Mouse (Mus musculus) left cerebral cortex, postnatal 10 days (tissue): ENCODE results near the gene Pde4dip. TPM values are rescaled to one million over a fixed set of nuclear protein-coding genes. Genes with fewer than 3 reads are reported as not detected.

Experiments
- DNase-seq, 2 experiments: peaks; one replicate each; pipeline ENCODE4 v3.0.0; 2021 to 2022; ENCODE audit warnings: low spot score in 2 of 2, mixed read lengths in 1 of 2; ENCODE audit errors: extremely low spot score in 1 of 2
- intact Hi-C: fragments of 180-260 bp; cut with DNase I; formaldehyde crosslinking; loops from one replicate; pipeline ENCODE4 v1.15.1; 2025
- total RNA-seq, 2 experiments: library from RNA; stranded (reverse); gene quantifications; 2 replicates each; pipeline ENCODE4 v1.2.3; 2021

The Pde4dip gene
- total RNA-seq, 2 experiments from 2014 or later: 235 to 254 TPM

- DNase-seq: no peak
- intact Hi-C loops: no loop called here
Measured at GRCm38 (mm10) chr3:97819050-97819449, 69.5 kb downstream of the Pde4dip start.

GRCm38 (mm10) chr3:97818383-97818982, 70.0 kb downstream of the Pde4dip start:
- no peak for DNase-seq
- intact Hi-C loops: no loop called here

DNA sequence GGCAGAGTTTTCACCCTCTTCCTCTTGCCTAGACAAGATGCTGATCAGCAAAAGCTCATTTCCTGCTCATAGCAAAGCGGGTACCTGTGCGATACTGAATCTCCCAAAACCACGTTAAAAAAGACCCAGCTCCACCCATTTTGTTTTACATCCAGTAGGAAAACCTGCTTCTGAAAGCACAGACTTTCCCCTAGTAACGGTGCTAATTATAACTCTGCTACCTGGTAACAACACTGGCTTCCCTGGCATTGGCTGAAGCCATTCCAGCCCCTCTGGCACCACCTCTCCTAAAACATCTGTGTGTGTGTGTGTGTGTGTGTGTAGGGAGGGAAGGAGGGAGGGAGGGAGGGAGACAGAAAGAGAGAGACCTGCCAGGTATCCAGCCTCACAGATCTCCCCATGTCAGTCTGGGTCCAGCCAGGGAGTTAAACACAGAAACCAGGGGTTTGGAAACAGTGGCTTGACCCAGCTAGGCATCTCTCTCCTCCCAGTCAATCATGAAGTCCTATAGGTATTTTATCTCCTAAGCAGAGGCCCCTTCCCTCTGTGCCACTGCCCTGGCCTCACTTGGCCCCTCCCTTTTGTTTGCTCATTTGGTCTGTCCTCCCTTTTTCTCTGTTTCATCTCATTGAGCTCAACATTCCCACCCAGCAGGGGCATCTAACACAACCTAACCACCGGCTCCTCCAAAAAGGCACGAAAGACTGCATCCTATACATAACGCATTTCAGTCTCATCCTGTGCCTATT, 76.7 kb downstream of the Pde4dip start:
- peak; percentile 49 to 66 for DNase-seq
- intact Hi-C loops: no loop called here

GRCm38 (mm10) chr3:97811158-97811557, 77.3 kb downstream of the Pde4dip start:
- DNase-seq: no peak
- intact Hi-C loops: no loop called here

- intact Hi-C loops: no loop called here
- DNase-seq: no peak
Measured at GRCm38 (mm10) chr3:97810334-97810733, 78.2 kb downstream of the Pde4dip start.

DNA sequence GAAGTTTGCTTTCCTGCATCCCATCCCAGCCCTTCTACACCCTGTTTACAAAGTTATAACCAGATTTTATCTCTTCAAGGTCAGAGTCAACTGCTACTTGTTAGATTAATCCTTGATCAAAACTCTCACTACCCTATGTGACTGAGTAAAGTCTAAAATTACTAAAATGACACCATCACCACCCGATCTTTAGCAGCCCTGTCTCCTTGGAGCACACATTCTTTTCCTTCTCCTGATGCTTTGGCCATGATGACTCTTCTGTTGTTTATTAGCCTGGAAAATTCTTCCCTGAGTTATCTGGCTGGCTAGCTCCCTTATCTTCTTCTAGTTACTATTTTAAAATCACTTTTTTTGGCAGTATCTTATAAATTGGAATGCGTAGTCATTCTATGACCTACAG, 82.9 kb downstream of the Pde4dip start:
- no peak for DNase-seq
- intact Hi-C loops: no loop called here

DNA sequence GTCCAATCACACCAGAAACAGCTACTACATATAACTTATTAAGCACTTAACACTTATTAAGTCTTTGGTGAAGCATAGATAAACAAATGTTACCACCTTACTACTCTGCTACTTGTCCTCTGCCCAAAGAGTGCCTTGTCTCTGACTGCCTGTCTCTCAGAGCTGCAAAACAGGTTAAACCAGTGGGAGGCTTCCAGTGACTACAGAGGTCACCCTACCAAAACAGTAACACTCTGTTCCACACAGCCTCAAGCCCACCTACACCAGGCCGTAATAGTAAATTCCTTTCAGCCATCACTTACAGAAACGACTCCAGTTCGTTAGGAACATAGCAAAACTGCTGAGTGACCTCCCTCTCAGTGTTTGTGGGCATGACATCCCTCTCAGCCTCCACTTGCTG, 84.8 kb downstream of the Pde4dip start:
- intact Hi-C loops: no loop called here
- no peak for DNase-seq

DNA sequence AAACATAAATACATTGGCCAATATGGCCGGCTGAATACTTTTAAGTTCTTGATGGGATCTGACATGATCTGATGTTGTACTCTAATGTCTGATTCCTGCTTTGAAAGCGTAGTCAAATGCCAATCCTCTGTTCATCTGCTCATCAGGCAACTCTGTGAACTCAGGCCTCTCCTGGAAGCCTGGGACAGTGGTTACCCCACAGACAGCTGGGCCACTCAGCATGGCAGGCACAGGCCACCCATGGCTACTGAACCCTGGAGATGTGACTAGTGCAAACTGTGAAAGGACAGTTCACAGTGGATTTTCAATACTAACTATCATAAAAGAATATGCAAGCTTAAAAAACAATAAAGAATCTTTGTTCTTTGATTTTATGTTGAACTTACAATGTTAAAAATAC, 85.6 kb downstream of the Pde4dip start:
- intact Hi-C loops: no loop called here
- DNase-seq: no peak

GRCm38 (mm10) chr3:97802297-97802696, 86.2 kb downstream of the Pde4dip start:
- intact Hi-C loops: no loop called here
- DNase-seq: no peak

- no peak for DNase-seq
- intact Hi-C loops: no loop called here
Measured at GRCm38 (mm10) chr3:97801178-97801699, 87.3 kb downstream of the Pde4dip start.

- intact Hi-C loops: no loop called here
- no peak for DNase-seq
Measured at GRCm38 (mm10) chr3:97800657-97801056, 87.8 kb downstream of the Pde4dip start.

DNA sequence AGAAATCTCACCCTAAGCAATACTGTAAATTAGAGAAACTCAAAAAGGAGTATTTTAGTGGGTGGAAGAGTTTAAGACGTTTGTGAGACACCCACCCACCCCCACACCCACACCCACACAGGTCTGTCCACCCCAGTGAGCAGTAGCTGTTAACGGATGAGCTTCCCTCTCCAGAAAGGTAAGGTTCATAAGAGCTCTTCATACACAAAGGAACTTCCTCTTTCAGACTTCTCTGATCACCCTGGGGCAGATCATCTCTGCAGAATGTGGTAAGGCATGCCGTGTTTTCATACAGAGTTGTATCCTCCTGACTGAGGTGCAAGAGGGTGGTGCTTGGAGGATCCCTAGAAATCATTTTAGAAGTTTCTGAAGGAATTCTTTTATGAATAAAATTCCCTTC, 88.5 kb downstream of the Pde4dip start:
- DNase-seq: no peak
- intact Hi-C loops: no loop called here

- intact Hi-C loops: no loop called here
Measured at GRCm38 (mm10) chr3:97799267-97799666, 89.2 kb downstream of the Pde4dip start.

DNA sequence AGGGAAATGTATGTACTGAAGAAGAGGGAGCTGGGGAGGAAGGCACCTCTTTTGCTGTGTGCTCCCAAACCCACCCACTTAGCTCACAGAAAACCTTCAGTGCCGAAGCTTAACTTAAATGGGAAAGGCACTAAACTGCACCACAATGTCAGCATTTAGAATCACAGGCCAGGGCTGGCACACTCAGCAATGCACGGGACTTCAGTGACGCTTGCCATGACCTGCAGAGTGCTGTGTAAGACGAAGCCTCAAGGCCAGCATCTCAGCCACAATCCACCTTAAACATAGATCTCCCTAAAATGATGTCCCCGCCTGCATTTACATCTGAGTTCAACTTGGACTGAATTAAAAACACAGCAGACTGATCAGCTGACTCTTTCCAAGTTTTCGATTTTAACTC, 91.1 kb downstream of the Pde4dip start:
- intact Hi-C loops: no loop called here
- no peak for DNase-seq

More at GRCm38 (mm10) chr3:97799267-97799666, 89.2 kb downstream of the Pde4dip start:
- no peak for DNase-seq

DNA sequence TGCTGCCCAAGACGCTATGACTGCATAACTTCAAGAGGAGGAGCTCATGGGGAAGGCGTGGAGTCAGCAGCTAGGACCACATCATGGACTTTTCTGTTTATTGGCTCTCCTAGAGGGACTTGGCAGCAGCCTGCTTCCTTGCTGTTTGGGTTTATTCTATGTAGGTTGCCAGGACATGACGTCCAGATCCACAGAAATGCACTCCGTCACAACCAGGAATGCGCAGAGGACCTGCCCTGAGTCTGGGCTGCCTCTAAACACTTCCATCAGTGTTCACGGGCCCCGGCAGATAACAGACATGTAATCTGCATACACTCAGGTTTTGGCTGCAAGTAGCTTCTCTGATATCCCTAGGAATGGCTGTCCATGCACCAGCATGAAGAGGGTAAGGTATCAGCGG, 94.5 kb downstream of the Pde4dip start:
- no peak for DNase-seq
- intact Hi-C loops: no loop called here

DNA sequence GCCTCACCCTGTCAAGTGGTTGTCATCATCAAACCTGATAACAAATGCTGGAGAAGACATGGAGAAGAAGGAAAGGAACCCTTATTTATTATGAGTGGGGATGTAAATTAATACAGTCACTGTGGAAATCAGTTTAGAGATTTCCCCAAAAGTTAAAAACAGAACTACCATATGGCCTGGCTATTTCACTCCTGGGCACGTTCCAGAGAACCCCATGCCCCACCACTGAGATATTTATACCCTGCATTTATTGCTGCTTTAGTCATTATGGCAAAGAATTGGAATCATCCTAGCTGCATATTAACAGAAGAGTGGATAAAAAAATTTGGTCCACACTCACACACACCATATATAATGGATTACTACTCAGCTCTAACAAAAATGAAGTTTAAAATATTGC, 98.4 kb downstream of the Pde4dip start:
- no peak for DNase-seq
- intact Hi-C loops: no loop called here

- intact Hi-C loops: no loop called here
Measured at GRCm38 (mm10) chr3:97789317-97789716, 99.2 kb downstream of the Pde4dip start.

DNA sequence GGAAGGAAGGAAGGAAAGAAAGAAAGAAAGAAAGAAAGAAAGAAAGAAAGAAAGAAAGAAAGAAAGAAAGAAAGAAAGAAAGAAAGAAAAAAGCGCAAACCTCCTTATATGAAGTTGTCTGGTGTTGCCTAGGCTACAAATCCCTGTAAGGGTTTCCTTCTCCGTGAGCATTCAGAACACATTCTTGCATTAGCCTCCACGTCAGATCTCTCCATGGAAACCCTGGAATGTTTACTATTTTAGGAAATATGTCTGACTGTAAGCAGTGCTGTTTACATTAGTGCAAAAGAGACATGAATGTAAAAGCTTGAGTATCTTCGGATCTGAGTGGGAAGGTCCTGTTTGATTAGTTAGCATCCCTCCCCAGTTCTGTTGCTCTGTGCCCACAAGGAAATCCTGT, 112.3 kb downstream of the Pde4dip start:
- intact Hi-C loops: no loop called here
- peak in 1 of 2 experiments; percentile 37 for DNase-seq

More at GRCm38 (mm10) chr3:97789317-97789716, 99.2 kb downstream of the Pde4dip start:
- DNase-seq: no peak

DNA sequence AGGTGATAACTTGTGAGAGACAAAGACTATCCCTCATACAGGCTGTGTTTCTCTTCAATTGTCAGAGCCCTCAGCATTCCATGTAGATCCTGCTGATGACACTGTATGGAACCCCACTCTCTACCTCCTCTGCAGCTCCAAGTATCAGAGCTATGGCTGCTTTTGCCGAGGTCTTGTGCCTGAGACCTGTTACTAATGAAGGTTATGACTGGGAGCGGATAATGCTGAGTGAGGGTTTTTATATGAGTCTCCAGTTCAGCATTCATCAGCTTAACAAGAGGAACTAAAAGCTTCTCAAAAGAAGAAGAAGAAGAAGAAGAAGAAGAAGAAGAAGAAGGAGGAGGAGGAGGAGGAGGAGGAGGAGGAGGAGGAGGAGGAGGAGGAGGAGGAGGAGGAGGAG, 112.8 kb downstream of the Pde4dip start:
- no peak for DNase-seq
- intact Hi-C loops: no loop called here

DNA sequence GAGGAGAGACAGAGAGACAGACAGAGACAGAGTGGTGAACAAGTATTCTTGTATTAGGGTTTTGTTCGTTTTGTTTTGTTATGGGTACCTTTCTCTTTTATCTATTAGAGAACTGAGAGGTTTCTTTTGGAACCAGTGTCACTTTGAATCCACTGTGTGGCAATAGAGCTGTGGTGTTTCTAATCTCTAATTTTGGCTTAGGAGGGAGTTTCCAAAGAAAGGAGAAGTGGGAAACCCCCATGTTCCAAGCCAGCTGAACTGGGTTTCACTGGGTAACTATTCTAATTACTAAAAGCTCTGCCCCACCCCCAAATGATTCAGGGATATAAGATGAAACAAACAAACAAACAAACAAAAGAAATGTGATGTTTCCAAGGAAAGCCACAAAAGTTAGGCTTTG, 113.6 kb downstream of the Pde4dip start:
- DNase-seq: no peak
- intact Hi-C loops: no loop called here
